Mouse (Mus musculus) adrenal gland, adult 2 months (tissue): ENCODE measurements around the gene Nop56. TPM values are rescaled to one million over a fixed set of nuclear protein-coding genes. Genes with fewer than 3 reads are reported as not detected.

Experiments
- DNase-seq: peaks from one replicate; pipeline ENCODE4 v3.0.0; 2021
- long read RNA-seq: library from polyadenylated mRNA; stranded (forward); transcript quantifications from one replicate; pipeline ENCODE4 v2.0.0, GENCODE M21; 2021
- polyA plus RNA-seq: library from polyadenylated mRNA; depleted of rRNA; stranded (reverse); fragments of >200 nt; gene quantifications from 2 replicates; pipeline ENCODE4 v1.2.3, GENCODE M21; 2012; rRNA removed
- total RNA-seq, 2 experiments: library from RNA; stranded (reverse); gene quantifications; 2 replicates each; pipeline ENCODE4 v1.2.3; 2021

Nop56 gene
- total RNA-seq (100 to 1,000 TPM in 1 of 2 experiments, 10 to 100 TPM in 1; 83.3 to 111 TPM), polyA plus RNA-seq (38.7 and 57.7 TPM in 2 replicates)
- long read RNA-seq, transcript Nop56-202 (12 exons, 1,877 nt) = major isoform, 35 of 48 reads
- long read RNA-seq, partial matches to known transcripts = 4 of 48 reads
- long read RNA-seq, other reads (novel, unspliced or antisense) = 8 of 48 reads

DNA sequence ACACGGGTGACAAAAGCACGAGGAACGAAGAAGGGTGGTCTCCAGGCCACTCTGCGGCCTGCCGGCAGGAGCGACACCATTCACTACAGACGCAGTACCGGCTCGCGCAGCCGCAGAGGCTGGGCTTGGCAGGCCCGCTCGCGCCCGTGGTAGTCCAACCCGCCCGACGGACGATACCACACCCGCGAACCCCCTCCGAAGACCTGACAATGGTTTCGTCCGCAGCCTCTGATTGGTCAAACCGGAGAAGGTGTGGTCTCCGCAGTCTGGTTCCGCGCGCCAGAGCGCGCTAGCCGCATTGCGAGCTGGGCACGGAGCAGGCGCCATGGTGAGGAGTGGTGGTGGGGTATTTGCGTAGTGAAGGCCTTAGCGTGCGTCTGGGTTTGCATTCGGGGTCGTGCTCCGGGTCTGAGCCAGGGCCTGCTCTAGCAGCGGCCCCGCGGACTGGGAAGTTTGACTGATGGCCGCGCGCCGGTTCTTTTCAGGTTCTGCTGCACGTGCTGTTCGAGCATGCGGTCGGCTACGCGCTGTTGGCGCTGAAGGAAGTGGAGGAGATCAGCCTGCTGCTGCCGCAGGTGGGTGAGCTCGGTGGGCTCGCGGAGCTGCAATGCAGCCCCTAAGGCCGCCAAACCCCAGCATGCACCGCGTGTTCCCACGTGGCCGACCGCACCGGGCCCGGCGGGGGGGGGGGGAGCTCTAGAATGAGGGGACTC, at the start of gene Nop56:
Nop56 (plus strand) TSS at position 282 of the 713 bp plus-strand sequence.
- DNase-seq = peak; percentile 99

DNA sequence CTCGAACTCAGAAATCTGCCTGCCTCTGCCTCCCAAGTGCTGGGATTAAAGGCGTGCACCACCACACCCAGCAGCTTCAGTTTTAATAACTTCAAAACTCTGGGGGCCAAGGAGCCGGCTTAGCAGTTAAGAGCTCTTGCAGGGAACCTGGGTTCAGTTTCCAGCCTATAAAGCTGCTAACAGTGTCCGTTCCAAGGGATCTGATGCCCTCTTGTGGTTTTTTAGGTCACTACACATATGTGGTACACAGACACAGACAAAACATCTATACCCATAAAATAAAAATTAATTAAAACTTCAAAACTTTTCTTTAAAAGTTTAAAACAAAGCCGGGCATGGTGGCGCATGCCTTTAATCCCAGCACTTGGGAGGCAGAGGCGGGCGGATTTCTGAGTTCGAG, 27.3 kb upstream of the Nop56 start:
- DNase-seq = peak; percentile 20

GRCm38 (mm10) chr2:130248226-130248625, 26.0 kb upstream of the Nop56 start:
- no peak for DNase-seq

DNA sequence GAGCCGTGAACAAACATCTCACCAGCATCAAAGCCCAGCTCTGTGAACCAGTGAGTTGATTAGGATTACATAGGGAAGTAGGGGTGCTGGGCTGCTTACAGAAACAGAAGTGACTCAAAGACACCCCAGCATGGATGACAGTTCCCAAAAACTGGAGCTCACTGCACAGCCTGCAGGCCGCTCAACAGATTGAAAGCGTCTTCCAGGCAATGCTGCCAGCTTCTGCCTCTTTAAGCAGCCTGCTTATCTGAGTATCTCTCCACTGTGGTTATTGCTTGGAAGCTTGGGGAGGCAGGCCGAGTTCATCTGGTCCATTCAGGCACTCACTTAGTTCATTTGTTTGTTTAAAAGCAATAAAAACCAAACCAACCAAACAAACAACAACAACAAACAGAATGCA, 17.5 kb upstream of the Nop56 start:
- no peak for DNase-seq

GRCm38 (mm10) chr2:130260822-130261221, 13.4 kb upstream of the Nop56 start:
- DNase-seq = no peak

DNA sequence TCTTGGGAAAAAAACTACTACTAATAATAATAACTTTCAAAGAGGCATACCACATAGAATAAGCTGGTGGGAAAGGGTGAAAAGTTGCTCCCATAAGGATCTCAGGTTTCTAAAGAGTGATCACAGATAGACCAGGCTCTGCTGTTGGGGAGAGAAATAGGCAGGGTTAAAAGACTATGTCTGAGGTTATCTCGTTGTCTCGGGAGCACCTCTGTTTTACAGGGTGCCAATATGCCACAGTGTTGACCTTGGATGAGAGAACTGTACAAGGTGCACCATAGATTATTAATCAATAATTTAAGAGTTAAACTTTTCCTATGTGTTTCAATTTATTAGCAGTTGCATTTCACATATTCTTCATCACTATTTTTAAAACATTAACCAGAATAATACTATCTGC, 12.3 kb upstream of the Nop56 start:
- DNase-seq = no peak

DNA sequence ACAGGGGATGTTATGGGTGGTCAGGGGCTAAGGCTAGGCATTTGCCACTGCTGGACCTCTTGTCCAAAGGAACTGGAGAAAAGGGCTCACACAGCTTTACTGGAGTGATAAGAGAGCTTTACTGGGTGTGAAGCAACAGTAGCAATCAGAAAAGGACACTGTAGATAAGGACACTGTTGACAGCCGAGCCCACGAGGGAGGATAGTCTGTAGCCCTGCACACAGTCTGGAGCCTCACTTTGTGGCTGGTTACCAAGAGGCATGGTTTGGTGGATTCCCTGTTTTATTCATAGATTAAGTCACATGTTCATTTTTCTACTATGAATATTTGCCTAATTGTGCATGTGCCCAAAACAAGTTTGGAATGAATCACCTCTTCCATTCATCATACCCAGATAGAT, 11.8 kb upstream of the Nop56 start:
- no peak for DNase-seq

DNA sequence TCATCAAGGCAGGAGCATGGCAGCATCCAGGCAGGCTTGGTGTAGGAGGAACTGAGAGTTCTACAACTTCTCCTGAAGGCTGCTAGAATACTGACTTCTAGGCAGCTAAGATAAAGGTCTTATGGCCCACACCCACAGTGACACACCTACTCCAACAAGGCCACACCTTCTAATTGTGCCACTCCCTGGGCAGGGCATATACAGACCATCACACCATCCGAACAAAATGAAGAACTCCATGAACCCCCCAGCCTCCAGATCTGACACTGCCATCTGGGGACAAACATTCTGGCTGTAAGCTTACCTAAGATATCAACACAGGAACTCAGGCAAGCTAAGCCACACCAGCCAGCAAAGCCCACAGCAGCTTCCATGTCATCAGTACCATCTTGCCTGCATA, 8.7 kb upstream of the Nop56 start:
- DNase-seq = no peak

GRCm38 (mm10) chr2:130268074-130268473, 6.2 kb upstream of the Nop56 start:
- no peak for DNase-seq

DNA sequence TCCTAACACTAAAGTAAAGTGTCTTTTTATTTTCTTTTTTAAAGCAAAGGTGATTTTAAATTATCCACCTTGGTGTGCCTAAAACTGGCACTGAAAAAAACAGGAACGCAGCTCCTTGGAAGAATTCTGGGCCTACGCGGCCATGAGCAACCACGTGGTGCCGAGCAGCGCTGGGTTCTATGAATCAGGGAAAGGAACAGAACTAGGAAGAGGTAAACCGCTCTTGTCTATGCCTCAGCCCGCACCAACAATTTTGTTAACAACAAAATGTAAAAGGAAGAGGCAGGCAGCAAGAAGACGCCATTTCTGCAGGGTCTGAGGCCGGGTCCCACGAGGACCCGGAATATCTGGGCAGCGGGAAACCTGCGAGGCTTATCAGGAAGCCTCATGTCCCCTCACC, 498 bp upstream of the Nop56 start:
- no peak for DNase-seq

- peak; percentile 16 for DNase-seq
Observed at GRCm38 (mm10) chr2:130274862-130275261, 632 bp downstream of the Nop56 start.

DNA sequence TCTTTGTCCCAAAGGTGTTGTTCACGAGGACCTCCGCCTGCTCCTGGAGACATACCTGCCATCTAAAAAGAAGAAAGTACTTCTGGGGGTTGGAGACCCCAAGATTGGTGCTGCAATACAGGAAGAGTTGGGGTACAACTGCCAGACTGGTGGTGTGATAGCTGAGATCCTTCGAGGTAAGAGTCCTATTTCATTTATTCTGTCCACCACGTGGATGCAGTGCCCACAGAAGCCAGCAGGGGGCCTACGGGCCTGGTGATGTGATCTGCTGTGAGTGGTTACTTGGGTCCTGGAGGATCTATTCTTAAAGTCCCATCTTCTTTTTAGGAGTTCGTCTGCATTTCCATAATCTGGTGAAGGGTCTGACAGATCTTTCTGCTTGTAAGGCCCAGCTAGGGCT, 1.4 kb downstream of the Nop56 start:
- peak; percentile 58 for DNase-seq

DNA sequence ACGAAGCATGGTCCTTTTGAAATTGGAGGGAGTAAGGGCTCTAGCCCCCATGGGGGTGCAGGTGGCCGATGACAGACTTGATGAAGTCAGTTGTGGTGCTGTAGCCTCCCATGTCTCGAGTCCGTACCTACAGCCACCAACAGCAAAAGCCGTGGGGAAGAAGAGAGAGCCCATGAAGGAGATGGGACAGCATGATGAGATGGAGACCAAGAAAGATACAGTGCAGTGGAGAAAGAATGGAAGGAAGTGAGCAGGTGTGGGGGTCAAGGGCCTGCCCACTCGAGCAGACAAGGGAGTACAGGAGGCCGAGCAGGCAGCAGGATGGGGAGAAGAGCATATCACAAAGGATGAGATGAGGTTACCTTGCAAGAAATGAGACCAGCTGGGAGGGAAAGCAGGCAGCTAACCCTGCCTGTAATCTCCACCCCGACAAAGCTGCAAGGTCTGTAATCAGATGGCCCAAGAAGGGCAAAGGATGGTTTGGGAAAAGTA, 5.4 kb downstream of the Nop56 start:
- DNase-seq = no peak

GRCm38 (mm10) chr2:130280224-130280623, 6.0 kb downstream of the Nop56 start:
- DNase-seq = no peak

GRCm38 (mm10) chr2:130280818-130281217, 6.6 kb downstream of the Nop56 start:
- DNase-seq = no peak

GRCm38 (mm10) chr2:130283854-130284654, 9.8 kb downstream of the Nop56 start, which contains the start of gene Idh3b:
TSS of gene Idh3b (minus strand) at chr2:130284547.
- DNase-seq = peak; percentile 94

- DNase-seq = no peak
Observed at GRCm38 (mm10) chr2:130289086-130289485, 14.9 kb downstream of the Nop56 start.

DNA sequence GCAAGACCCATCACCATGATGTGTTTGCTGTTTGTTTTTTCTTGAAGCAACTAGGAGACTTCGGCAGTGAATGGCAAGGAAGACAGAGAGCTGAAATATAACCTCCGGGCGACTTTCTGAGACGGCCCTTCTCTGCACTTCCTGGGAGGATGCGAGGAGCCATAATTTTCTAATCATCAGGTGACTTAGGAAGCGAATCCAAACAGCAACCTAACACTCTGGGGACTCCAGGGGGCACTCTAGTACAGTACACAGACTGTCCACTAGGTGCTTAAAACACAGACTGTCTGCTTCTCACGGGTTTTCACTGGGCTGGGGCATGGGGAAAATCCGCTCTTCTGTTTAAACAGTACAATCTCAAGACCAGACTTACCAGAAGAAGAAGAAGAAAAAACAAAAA, 17.2 kb downstream of the Nop56 start:
- peak; percentile 72 for DNase-seq

DNA sequence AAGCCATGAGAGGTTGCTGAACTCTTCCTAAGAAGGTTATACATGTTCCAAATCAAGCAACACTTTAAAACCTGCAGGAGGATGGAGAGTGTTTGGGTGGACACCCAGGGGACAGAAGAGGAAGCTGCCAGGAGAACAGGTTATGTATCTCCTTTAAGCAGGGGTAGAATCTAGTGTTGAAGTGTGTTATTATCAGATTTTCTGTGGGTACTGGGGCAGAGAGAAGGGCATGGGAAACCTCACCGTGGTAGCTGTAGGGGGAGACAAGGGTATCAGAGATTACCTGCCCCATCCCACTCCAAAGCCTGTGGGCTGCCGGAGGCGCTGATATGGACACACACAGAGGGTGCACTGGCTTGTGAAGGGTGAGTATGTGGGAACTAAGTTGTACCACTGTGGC, 18.8 kb downstream of the Nop56 start:
- DNase-seq = no peak

DNA sequence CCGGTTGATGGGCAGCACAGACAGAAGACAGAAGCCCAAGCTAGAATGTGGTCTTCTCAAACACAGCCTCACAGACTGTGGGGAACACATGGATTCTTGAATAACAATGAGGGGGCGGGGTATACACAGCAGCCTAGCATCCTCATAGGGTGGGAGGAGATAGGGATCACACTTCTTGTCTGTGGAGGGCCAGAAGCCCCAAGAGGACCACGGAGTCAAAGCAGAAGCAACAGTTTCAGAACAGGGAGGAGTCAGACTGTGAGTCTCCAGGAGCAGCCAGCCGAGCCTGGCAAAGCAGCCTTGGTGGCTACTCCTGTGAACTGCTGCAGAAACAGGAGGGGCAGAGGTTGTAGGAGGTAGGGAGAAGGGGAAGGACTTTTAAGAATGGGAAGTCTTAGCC, 19.3 kb downstream of the Nop56 start:
- DNase-seq = no peak

GRCm38 (mm10) chr2:130294218-130294935, 20.1 kb downstream of the Nop56 start:
- peak; percentile 29 for DNase-seq

DNA sequence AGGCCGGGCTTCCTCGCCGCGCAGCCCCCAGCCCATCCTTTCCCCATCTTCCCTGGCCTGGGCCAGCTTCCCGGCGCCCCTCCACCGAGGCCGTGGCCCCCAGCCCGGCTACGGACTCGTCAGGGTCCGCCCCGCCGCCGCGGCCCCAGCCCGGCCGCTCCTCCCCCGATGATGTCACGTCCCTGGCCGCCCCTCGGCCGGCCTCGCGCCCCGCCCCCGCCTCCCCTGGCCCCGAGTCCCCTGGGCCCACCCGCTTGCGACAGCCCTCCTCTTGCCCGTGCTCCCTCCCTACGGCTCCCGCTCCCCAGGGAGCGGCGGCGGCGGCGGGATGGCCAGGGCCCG, 20.7 kb downstream of the Nop56 start, which contains the start of gene Ebf4:
Ebf4 (plus strand) TSS at position 234 of the 342 bp plus-strand sequence.
- peak; percentile 75 for DNase-seq
